Mouse (Mus musculus) right cerebral cortex, postnatal 4 days (tissue): ENCODE data around the gene Rsf1.

Source experiments
- DNase-seq: peaks from one replicate; pipeline ENCODE4 v3.0.0-alpha.2; 2022

Gene Rsf1

DNA sequence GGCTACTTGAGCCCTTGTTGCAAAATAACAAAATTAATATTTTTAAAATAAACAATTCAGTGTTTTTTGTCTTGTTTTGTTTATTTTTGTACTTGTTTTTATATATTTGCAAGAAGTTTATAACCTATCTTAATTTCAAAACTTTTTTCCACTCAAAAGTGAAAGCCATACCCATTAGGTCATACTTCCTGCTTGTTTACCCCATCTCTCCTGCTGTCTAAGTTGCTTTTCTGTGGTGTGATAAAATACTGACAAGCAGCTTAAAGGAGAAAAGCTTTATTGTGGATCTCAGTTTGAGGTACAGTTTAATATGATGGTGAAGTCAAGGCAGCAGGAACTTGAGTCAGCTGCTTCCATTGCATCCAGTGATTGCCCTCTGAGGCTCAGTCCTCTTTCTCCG, 53.2 kb downstream of the Rsf1 start:
- no peak for DNase-seq

DNA sequence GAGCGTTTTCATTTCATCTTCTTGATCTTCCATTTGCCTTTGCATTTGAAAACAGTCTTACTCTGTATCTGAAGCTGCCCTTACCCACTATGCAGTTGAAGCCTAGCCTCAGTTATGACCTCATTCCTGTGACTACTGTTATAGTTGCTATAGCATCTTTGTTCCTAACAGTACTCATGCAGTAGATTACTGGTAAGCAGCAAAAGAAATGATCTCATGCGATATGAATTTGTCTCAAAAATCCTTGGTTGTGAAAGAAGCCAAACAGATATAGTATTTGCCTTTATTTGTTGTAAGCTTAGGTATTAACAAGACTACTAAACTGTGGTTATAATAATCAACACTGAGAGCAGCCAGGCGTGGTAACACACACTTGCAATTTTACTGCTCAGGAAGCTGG, 65.4 kb downstream of the Rsf1 start:
- DNase-seq = no peak

DNA sequence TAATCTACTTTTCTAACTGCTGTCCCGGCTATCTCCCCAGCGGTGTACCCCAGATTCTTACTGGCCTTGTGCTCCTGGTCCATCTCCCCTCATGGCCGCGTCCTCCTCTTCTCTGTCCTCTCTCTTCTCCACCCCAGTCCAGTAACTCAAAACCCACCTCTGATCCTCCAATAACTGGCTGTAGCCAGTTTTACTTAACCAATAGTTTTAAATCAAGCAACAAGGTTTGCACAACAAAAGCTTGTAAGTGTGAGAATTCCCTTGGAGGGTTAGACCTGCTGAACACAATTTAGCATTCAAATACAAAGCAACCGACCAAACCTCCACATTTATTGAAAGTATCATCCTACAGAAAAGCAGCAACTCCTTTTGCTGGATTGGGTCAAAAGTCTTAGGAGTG, 68.0 kb downstream of the Rsf1 start:
- no peak for DNase-seq

DNA sequence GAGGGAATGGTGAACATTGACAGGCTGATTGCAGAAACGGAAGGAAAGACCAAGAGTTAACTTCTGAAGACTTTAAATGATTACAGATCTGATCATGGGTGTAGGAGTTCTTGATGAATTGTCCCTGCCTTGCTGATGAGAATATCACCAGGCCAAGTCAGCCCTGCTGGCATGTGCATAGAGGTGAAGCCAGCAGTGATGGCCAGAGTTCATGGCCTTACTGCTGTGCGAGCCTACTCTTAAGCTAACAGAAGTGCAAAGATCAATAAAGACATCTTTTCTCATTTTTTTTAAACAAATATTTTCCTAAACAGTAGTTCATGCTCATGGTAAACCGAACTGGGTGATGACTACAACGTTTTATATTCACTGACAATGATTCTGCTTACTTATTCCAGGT, 71.0 kb downstream of the Rsf1 start:
- DNase-seq = no peak

DNA sequence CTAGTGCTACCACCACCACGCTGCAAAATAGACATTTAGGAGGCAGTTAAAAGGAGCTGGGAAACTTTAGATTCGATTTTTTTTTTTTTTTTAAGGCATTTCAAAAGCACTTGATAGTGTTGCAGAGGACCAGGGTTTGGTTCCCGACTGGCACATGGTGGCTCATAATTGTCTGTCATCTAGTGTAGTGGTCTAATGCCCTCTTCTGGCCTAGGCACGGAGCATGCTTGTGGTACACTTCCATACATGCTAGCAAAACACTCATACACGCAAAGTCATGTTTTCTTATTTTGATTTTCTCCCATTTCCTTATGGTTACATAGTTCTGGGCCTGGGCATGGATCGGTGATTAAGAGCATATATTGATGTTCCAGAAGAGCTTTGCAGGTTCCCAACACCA, 76.5 kb downstream of the Rsf1 start:
- DNase-seq = no peak

DNA sequence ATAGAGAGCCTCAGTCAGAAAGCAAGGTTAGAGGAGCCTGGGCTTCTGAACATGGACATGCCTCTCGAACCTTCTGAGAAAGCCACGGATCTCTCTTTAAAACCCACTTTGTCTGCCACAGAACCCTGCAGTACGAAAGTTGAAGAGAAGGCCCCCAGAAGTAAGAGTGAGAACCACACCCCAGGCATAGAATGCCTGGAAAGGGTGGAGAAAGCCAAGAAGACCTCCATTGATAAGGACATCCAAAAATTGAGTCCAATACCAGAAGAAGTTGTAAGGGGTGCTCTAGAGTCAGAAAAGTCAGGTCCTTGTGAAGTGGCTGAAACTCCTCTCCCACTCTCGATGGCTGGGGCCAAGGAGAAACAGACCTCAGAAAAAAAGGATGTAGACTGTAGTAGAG, 81.9 kb downstream of the Rsf1 start:
- no peak for DNase-seq

DNA sequence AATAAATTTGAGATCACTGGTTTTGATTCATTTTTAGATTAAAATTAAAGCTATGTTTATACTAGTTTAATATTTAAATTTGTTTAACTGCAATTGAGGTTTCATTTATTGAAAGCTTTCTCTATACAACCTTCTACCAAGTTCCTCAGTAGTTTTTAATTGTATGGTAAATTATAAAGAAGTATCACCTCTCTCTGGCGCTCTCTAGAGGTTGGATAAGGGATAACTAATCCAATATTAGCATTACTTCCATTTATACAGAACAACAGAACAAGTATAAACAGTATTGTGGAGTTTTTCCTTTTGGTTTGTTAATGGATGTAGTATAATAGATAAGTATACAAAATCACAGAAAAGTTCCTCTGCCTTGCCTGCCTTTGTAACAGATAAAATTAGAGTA, 99.5 kb downstream of the Rsf1 start:
- DNase-seq = no peak

DNA sequence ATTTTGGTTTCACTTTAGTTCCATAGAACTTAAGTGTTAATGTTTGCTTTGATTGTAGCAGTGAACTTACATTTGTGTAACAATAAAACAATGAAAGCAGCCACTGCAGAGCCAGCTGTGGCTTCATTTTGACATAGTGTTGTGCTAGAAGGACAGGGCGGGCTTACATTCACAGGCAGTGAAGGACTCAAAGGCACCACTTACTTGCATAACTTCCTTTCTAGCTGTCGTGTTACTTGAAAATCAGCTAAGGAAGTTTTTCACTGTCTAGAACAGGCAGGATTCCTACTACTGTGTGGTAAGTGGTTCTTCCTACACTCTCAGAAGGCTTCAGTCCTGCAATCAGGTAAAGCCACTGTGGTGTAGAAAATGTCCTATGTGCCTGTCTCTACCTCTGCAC, 108.1 kb downstream of the Rsf1 start:
- DNase-seq = no peak

DNA sequence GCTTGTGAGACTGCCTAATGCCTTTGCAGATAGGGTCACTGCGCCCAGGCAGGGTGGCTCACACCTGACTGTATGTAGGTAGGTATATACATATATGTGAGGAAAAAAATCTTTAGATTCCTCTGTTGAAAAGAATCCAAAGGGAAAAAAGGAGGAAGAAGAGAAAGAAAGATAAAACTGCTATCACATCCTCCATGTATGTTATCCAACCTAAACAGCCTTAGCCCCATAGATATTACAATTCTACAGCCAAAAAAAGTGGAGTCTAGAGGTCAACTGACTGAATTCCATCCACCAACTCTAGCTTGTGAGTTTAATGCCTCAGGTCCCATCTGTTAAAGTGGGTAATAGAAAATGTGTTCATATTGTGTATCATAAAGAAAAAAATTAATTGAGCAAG, 115.8 kb downstream of the Rsf1 start:
- no peak for DNase-seq

DNA sequence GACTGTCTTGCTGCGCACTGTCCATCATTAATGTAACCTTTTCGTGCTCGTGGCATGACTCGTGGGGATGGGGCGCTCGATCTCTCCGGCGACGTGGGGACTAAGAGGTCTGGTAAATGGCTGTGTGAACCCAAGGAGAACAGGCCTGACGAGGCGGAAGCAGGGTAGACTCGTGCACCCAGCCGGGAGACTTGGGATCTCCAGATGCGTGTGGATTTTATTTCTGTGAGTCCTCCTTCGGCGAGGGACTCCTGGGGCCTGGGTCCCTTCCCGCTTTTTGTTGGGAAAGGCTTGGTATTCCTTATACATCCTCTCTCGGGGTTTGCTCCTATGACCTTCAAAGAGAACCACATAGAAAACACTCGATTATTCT, 116.4 kb downstream of the Rsf1 start:
- peak; percentile 52 for DNase-seq

DNA sequence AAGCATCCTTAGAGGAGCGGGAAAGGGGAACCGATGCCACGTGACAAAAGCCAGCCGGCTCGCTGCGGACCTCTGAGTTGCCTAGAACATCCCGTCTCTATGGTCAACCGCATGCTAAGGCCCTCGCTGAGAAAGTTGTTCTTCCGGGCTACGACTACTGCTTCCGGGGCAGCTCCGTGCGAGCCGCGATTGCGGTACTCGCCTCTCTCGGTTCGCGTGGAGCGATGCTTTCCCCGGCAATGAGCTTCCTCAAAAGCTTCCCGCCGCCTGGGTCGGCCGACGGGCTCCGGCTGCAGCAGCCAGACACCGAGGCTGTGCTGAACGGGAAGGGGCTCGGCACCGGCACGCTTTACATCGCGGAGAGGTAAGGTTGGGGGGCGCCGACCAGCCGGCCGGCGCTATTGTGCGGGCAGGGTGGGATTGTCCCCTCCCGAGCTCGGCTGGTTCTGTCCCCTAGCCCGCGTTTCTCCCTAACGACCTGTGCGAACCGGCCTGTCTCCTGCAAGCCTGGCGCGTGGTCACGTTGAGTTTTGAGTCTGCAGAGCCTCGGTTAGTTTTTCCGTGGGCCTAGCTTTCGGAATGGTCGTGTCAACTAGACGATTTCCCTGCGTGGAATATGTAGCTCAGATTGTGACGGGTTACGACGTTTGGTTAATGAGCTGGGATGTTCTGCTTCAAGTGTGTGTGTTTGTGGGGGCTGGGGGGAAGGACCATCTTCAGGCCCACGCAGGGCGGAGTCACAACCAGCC, 117.0 kb downstream of the Rsf1 start, which contains the start of gene Clns1a:
Gene Clns1a (plus strand): TSS at position 129 of the 749 bp plus-strand sequence.
- peak; percentile 95 for DNase-seq

DNA sequence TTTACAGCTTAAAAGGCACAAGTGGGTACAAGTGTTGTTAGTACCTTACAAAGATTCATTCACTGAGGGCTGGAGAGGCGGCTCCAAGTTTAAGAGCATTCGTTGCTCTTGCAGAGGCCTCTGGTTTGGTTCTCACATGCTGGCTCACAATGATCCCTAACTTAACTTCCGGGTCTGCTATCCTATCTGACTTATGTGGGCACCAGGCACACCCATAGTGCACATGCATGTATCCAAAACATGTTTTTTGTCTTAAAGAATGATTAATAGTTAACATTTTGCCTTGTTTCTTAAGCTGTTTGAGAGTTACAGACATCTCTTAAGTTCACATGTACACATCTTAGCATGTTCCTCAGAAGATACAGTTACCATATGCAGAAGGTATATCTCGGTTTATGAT, 120.5 kb downstream of the Rsf1 start:
- no peak for DNase-seq

DNA sequence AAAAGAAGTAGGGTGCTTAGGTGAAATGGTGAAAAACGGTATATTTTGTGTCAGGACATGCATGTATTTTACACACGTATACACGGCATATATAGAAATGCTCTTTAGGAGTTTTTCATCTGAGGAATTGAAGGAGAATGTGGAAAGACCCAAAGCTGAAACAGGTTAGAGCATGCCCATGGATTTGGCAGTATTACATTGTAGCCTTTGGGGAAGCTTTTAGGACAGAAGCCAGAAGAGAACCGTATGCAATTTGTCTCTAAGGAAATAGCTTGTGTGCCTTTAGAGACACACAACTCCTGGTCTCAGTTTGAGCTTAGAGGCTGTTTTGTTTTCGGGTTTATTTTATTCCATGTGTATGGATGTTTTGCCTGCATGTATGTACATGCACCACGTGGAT, 121.4 kb downstream of the Rsf1 start:
- DNase-seq = no peak

DNA sequence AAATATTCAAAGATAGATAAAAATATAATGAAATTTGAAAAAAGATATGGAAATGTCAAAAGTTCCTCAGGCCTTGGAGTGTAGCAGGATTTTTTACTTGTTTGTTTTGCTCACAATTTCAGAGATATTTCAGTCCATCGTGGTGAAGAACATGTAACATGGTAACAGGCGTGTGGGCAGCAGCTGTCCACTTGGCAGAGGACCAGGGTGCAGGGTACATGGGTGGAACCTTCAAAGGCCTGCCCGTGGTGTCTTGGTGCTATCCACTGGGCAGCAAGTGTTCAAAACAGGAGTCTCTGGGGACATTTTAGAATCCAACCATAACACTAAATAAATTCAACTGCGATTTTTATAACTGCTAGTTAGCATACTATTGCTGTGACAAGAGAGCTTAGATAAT, 127.4 kb downstream of the Rsf1 start:
- no peak for DNase-seq

DNA sequence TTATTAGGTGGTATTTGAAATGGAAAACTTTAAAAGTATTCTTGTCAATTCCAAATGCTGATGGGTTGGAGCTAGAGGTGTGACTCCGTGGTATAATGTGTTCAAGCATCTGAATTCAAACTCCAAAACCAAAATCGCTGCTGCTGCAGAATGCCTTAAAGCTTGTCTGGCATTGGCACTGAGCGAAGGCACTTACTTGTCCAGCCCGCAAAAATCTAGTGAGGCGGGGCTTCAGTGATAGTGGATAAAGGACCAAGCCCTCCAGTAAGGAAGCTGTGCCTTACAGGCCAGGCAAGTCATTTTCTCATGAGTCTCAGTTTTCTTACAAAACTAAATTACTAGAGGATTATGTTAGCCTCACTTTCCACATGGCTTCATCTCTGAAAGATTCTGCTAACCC, 128.1 kb downstream of the Rsf1 start:
- no peak for DNase-seq

DNA sequence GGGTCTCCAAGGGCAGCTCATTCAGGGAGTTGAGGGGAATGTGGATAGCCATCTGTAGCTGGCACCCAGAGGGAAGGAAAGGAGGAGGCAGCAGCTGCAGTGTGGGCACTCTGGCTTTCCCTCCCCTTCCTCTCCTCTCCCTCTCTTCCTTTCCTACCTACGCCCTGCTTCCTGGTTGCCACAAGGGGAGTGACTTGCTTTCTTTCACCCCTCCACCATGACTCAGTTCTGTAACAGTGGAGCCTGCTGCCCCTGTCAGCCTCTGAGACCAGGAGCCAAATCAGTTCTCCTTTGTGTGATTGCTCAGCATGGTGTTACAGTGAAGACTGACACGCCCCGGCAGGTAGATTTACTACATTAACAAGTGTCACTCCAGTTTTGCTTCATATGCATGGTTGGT, 129.5 kb downstream of the Rsf1 start:
- no peak for DNase-seq

DNA sequence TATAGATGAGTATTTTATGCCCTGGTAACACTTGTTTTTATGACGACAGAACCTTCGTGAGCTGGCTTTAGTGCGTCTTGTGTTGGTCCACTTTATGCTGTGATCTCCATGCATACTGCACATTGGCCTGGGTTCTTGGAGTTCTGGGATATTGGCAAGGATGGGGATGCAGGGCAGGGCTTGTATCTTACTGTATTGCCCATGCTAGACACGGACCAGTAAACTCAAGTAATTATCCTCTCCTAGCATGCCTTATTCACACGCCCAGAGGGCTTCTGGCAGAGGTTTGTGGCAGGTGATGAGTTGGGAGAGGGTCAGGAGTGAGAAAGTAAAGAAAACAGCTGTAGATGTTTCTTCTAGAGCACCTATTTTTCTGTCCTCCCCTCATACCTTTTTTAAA, 135.0 kb downstream of the Rsf1 start:
- no peak for DNase-seq

DNA sequence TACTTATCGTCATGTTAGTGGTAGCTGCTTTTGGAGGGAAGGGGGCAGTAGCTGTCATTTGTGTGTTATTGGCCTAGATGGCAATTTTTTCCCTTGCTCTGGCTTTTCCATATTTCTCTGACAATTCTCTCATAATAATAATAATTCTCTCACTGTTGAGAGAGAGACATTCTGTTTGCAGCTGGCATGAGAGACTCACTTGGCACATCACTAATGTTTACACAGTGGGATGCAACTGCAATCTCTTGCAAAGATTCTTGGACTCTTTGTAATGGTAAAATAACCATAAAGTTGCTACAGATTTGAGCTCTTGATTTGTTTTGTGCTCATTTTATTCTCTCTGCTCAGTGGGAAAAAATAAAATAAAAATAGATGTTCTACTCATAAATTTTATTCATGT, 137.6 kb downstream of the Rsf1 start:
- DNase-seq = no peak

DNA sequence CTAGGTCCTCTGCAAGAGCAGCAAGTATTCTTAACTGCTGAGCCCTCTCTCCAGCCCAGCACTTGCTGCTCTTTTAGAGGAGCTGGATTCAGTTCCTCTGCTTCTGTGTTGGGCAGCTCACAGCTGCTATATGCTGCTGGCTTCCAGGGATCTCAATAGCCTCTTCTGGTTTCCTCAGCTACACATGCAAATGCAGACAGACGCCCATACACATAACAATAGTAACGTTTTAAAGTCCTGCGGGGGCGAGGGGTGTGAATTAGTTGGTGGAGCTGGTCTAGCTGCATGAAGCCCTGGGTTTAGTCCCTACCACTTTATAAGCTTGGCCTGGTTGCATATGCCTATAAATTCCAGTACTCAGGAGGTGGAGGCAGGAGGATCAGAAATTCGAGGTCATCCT, 139.4 kb downstream of the Rsf1 start:
- no peak for DNase-seq

DNA sequence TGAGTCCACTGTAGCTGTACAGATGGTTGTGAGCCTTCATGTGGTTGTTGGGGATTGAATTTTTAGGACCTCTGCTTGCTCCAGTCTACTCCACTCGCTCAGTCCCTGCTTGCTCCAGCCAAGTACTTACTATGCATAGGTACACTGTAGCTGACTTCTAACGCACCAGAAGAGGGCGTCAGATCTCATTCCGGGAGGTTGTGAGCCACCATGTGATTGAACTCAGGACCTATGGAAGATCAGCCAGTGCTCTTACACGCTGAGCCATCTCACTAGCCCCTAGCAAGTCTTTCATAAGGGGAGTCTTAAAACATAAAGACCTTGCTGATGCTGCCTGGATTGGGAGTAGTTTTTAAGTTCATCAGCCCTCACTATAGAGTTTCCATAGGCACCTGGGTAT, 140.4 kb downstream of the Rsf1 start:
- DNase-seq = no peak

DNA sequence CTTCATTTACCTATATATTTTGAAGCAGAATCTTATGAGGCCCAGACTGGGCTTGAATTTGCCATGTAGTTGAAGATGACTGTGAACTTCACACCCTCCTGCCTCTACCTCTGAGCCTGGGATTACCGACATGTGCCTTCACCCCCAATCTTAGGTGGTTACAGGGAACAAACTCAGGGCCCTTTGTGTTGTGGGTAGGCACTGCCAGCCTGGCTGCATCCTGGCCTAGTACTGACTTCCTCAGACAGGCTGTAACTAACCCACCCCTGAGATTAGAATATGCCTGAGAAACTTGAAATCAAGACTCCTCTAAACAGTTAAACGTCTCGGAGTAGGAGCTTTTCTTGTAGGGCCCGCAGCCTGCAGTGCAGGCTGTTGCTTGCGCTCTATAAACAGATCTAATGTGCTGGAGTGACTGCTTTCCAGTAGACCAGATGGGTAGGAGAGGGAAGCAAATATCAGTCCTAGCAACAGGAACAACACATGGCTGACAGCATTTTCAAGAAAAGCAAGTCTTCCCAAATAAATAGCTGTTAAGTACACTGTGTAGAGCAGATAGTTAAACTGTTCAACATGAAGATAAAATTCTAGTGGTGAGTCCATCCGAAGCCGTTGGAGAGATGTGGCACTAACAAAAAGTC, 142.7 kb downstream of the Rsf1 start:
- no peak for DNase-seq

DNA sequence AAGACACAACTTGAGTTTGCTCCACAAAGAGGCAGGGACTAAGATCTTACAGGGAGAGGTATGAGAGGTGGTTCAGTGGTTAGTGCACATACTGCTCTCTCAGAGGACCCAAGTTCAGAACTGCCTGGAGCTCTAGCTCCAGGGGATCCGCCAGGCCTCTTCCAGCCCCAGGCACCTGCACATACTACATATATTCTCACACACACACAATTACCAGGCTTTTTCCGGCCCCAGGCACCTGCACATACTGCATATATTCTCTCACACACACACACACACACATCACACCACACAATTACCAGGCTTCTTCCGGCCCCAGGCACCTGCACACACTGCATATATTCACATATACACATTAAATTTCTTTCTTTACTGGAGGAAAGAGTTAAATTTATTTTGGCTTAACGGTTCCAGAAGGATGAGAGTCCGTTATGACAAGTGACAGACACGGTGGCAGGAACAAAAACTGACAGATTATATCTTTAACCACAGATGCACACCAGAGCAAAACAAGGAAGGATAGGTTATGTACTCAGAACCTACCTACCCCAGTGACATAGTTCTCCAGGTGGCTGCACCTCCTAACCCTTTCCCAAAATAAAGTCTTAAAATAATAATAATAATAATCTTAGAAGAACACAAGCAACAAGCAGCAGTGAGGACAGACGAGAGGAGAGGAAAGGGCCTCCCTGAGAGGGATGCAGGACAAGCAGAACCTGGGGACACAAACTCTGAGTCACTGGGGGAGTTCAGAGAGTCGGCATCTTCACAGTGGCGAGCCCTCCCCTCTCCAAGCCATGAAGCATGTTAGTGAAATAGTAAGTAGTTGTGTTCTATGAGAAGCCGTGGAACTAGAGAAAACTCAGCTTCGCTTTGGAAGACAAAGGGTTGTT, 144.2 kb downstream of the Rsf1 start:
- no peak for DNase-seq

DNA sequence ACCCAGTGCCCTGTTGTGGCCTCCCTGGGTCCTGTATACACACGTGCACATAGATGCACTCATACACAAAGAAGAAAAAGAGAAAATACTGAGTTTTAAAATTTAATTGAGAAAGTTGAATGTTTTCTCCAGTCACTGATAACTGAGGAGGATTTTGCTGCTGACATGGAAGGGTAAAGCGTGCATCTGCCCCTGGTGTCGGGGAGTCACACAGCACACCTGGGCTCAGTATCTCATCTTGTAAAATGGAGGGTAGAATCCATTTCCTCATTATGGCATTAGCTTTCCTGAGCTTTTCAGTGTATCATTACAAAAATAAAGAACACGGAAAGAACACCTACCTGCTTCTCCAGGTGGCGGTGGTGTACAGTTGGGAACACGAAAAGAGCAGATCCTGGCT, 145.7 kb downstream of the Rsf1 start:
- no peak for DNase-seq

DNA sequence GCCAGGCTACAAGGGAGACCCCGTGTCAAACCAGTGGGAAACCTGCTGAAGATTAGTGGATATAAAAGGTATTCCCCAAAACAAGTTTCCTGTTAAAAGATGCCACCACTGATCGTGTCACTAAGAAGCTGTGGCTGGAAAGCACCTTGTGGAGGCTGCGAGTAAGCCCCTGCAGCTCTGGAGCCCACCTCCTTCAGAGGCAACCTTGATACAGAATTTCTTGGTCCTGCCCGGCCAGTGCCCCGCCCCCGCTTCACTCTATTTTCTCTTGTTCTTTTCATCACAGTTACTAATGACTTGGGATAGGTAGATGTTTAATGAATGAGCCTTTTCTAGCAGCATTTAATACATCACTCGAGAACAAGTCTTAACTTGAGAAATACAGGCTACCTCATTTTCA, 146.4 kb downstream of the Rsf1 start:
- no peak for DNase-seq
